Mouse (Mus musculus) liver, postnatal 0 days (tissue): ENCODE data around the gene Wipf3. TPM values are rescaled to one million over a fixed set of nuclear protein-coding genes. Genes with fewer than 3 reads are reported as not detected.

Experiments
- ATAC-seq: fragments of 200-750 bp; cut with Nextera tagmentation; 2 replicates; pipeline ENCODE4 v1.8.0; 2017; ENCODE audit warnings: mild to moderate bottlenecking, moderate library complexity
- DNase-seq: peaks from one replicate; pipeline ENCODE4 v3.0.0-alpha.2; 2016
- H3K27ac ChIP-seq: fragments of 300-500 bp; sonication (generic); 2 replicates; pipeline ENCODE4 v1.5.1; 2014; ENCODE audit warnings: antibody characterized with exemption, moderate library complexity, mild to moderate bottlenecking, low read depth
- H3K27me3 ChIP-seq: fragments of 300-500 bp; sonication (generic); 2 replicates; pipeline ENCODE4 v1.6.1; 2014; ENCODE audit warnings: low read length, control low read depth, mixed read lengths; ENCODE audit not compliant: insufficient read depth
- H3K36me3 ChIP-seq: fragments of 300-500 bp; sonication (generic); replicated peaks from 2 replicates; pipeline ENCODE4 v1.6.1; 2014; ENCODE audit warnings: mild to moderate bottlenecking, control low read depth, low read length, moderate library complexity, mixed read lengths; ENCODE audit not compliant: insufficient read depth
- H3K4me1 ChIP-seq: fragments of 300-500 bp; sonication (generic); 2 replicates; pipeline ENCODE4 v1.6.1; 2014; ENCODE audit warnings: antibody characterized with exemption, mild to moderate bottlenecking, control low read depth; ENCODE audit not compliant: insufficient read depth
- H3K4me2 ChIP-seq: fragments of 300-500 bp; sonication (generic); 2 replicates; pipeline ENCODE4 v1.6.1; 2014; ENCODE audit warnings: low read depth, mild to moderate bottlenecking, low read length, moderate library complexity, mixed read lengths
- H3K4me3 ChIP-seq: fragments of 300-500 bp; sonication (generic); 2 replicates; pipeline ENCODE4 v1.5.1; 2014; ENCODE audit warnings: low read depth, low read length
- H3K9ac ChIP-seq: fragments of 300-500 bp; sonication (generic); replicated peaks from 2 replicates; pipeline ENCODE4 v1.6.1; 2014; ENCODE audit warnings: mild to moderate bottlenecking, moderate library complexity
- H3K9me3 ChIP-seq: fragments of 300-500 bp; sonication (generic); 2 replicates; pipeline ENCODE4 v1.6.1; 2016; ENCODE audit warnings: mild to moderate bottlenecking, control low read depth, low read length, mixed read lengths
- CTCF ChIP-seq: sonication (generic); IDR thresholded peaks from 2 replicates; pipeline ENCODE4 v1.5.1; 2016; ENCODE audit warnings: antibody characterized with exemption, low read depth
- EP300 ChIP-seq: IDR thresholded peaks from 2 replicates; pipeline ENCODE4 v1.6.1; 2016; ENCODE audit warnings: antibody characterized with exemption, low read depth, mild to moderate bottlenecking
- WGBS: fragments of 180-500 bp; shearing (Covaris S2); extraction: QIAGEN DNeasy Blood & Tissue Kit; methylation state at CpG from one replicate; pipeline ENCODE4 v1.1.7; 2014; ENCODE audit not compliant: insufficient replicate concordance; 5-methylcytosine and 5-hydroxymethylcytosine counted together
- polyA plus RNA-seq: library from polyadenylated mRNA; unstranded; fragments of >200 nt; fragmentation: Nextera tagmentation; extraction: Ambion mirVana; gene quantifications from 2 replicates; pipeline ENCODE4 v1.2.1, GENCODE M21; 2015

Wipf3 gene
- polyA plus RNA-seq, 1 experiment from 2014 or later = 0.34 TPM

DNA sequence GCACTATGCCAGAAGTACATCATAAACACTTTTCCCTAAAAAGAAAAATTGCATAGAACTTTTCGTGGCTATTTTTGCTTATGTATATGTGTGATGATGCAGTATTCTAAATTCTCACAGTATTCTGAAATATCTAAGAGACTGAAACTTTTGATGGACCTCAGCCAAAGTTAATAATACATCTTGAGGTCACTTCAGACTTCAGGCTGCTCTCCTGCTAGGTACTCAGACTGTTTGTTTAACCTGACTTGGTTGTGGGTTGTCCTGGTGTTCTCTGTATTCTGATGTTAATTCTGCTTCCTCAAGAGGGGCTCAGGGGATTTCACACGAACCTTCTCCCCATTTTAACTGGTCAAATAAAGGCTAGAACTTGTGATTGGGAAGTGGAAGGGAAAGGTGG, 24.5 kb upstream of the Wipf3 start:
- WGBS = 44% methylated on average over 2 of the region's 2 CpGs
- no peak for DNase-seq
- H3K9me3 ChIP-seq = no peaks in the 10 kb centered on the region
- H3K27ac ChIP-seq = no peak overlapping the region
- no peaks in the 10 kb centered on the region for H3K36me3 ChIP-seq
- no peak overlapping the region for H3K9ac ChIP-seq
- ATAC-seq = no peak
- TF ChIP-seq CTCF = no peak
- TF ChIP-seq EP300 = no peak
- H3K4me3 ChIP-seq = no peak overlapping the region
- peaks cover 4% of the 10 kb centered on the region; the same call in 1 of the 2 replicates for H3K4me1 ChIP-seq
- no peaks in the 10 kb centered on the region for H3K27me3 ChIP-seq
- no peak overlapping the region for H3K4me2 ChIP-seq

DNA sequence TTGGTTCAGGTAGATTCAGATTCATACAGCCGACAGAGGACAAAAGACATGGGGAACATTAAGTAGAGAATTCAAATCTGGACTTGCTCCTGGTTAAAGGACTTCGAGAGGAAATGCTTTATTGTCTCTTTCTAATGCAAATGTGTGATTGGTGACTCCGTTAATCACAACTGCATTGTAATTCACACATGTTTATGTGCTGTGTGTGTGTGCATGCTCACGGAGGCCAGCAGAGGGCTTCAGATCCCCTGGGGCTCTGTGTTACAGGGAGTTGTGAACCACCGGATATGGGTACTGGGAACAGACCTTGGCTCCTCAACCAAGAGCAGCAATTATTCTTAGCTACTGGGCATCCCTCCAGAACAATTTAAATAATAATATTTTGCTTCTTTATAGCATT, 23.3 kb upstream of the Wipf3 start:
- 79% methylated on average over 5 of the region's 5 CpGs for WGBS
- Histone ChIP-seq H3K9me3 (no peaks in the 10 kb centered on the region), H3K27me3 (no peaks in the 10 kb centered on the region), H3K36me3 (no peaks in the 10 kb centered on the region), H3K27ac (no peak overlapping the region), H3K9ac (no peak overlapping the region), H3K4me1 (peaks cover 4% of the 10 kb centered on the region; the same call in 1 of the 2 replicates), H3K4me3 (no peak overlapping the region), H3K4me2 (no peak overlapping the region)
- no peak for ATAC-seq
- no peak for DNase-seq
- TF ChIP-seq EP300 = no peak
- TF ChIP-seq CTCF = no peak

DNA sequence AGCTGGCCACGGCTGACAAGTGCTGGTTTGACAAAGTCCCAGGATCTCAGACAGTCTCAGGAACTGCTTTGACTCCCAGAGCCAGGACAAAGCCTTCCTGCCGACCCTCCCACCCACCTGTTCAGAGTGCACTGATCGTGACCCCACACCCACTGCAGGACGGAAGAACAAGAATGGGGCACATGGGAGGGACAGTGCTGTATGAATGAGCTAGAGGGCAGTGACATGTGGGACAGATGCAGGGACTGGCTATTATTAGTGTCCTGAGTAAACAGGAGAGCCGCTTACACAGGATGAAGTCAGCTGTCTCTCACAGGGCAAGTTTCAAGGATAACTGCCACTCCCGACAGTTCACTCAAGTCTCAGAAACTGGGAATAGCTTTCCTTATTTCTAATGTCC, 20.1 kb upstream of the Wipf3 start:
- Histone ChIP-seq H3K4me3 (no peak overlapping the region), H3K4me1 (peaks cover 4% of the 10 kb centered on the region; the same call in 1 of the 2 replicates), H3K4me2 (no peak overlapping the region), H3K9ac (no peak overlapping the region), H3K27ac (no peak overlapping the region), H3K36me3 (no peaks in the 10 kb centered on the region), H3K9me3 (no peaks in the 10 kb centered on the region), H3K27me3 (no peaks in the 10 kb centered on the region)
- ATAC-seq = peak; percentile 82
- TF ChIP-seq CTCF (no peak), EP300 (no peak)
- no peak for DNase-seq
- 47% methylated on average over 6 of the region's 6 CpGs for WGBS

DNA sequence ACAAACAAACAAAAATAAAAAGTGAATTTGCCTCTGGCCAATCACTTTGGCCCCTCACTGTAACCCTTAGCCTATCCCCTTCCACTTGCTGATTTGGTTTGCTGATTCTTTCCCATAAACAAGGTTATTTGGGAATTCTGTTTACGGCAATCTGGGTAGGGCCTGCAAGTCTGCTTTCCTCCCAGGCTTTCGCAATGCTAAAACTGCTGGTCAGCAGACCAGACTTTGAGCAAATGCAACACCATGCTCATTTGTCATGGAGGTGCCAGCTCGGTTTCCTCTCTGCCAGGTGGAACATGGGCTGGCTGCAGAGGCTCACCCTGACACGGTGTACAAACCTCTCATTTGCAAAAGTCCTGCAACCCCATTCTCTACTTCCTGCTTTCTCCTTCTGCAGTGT, 19.0 kb upstream of the Wipf3 start:
- Histone ChIP-seq H3K4me2 (no peak overlapping the region), H3K4me1 (peaks cover 4% of the 10 kb centered on the region; the same call in 1 of the 2 replicates), H3K4me3 (no peak overlapping the region), H3K9me3 (no peaks in the 10 kb centered on the region), H3K36me3 (no peaks in the 10 kb centered on the region), H3K27ac (no peak overlapping the region), H3K27me3 (no peaks in the 10 kb centered on the region), H3K9ac (no peak overlapping the region)
- 49% methylated on average over 4 of the region's 4 CpGs for WGBS
- ATAC-seq = no peak
- no peak for DNase-seq
- no peak for TF ChIP-seq EP300
- no peak for TF ChIP-seq CTCF

DNA sequence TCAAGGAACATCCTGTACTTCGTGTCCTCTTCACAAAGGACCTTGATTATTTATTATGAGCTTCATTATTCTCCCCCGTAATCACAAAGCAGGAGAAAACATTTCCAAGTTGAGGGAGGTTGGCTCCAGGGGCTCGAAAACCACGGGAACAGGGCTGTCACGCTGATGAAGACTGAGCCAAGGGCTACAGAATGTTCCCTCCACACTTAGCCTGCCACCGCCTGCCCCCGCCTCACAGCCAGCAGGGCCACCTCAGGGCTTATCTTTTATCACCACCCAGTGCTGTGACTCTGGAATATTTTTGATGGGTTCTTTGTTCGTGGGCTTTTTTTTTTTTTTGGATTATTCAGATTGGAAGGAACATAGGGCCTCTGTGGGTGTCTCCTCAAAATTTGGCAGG, 17.8 kb upstream of the Wipf3 start:
- Histone ChIP-seq H3K4me1 (peaks cover 4% of the 10 kb centered on the region; the same call in 1 of the 2 replicates), H3K4me2 (no peak overlapping the region), H3K9ac (no peak overlapping the region), H3K27me3 (no peaks in the 10 kb centered on the region), H3K36me3 (no peaks in the 10 kb centered on the region), H3K27ac (no peak overlapping the region), H3K9me3 (no peaks in the 10 kb centered on the region), H3K4me3 (no peak overlapping the region)
- WGBS = 62% methylated on average over 8 of the region's 8 CpGs
- no peak for TF ChIP-seq EP300
- TF ChIP-seq CTCF = no peak
- DNase-seq (no peak), ATAC-seq (no peak)

DNA sequence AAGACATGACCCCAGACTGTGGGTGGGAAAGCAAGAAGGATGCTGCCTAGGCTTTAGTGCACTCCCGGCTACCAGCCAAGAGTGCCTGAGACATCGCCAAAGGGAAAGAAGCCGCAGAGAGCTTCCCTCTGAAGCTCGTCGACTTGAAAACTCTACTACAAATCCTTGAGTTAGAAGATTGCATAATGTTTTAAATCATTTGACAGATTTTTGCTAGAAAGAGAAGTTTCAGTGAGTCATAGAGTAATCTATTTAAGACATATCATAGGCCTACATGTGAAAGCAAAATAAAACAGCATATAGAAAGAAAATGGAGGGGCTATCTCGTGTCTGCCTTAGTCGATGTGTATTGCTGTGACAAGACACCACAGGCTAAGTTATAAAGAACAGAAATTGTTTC, 16.5 kb upstream of the Wipf3 start:
- Histone ChIP-seq H3K9ac (no peak overlapping the region), H3K4me3 (no peak overlapping the region), H3K4me2 (no peak overlapping the region), H3K9me3 (no peaks in the 10 kb centered on the region), H3K27ac (no peak overlapping the region), H3K27me3 (no peaks in the 10 kb centered on the region), H3K4me1 (peaks cover 4% of the 10 kb centered on the region; the same call in 1 of the 2 replicates), H3K36me3 (no peaks in the 10 kb centered on the region)
- WGBS = 79% methylated on average over 7 of the region's 7 CpGs
- DNase-seq (no peak), ATAC-seq (no peak)
- no peak for TF ChIP-seq EP300
- TF ChIP-seq CTCF = no peak

DNA sequence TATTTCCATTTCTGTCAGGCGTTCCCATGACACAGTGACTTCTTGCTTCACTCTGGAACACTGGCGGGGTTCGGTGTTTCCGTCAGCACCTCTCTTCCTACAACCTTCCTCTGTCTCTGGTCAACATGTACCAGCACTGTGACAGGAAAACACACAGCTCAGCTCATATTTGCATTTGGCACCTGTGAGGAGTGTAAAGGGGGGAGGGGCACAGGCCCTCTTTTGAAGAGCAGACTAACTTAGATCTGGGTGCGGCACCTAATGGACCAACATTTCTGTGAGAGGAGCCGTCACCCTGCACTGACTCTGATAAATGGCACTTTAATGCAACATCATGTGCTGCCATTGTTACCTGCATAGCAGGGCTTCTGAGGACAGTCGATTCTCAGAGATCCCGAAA, 4.2 kb upstream of the Wipf3 start:
- DNase-seq (no peak), ATAC-seq (no peak)
- 80% methylated on average over 8 of the region's 8 CpGs for whole genome bisulfite sequencing

More for the DNA sequence above, 4.2 kb upstream of the Wipf3 start:
- no peak overlapping the region for H3K27ac ChIP-seq
- no peak overlapping the region for H3K9ac ChIP-seq
- H3K4me2 ChIP-seq = no peak overlapping the region
- H3K4me1 ChIP-seq = peaks cover 3% of the 10 kb centered on the region; the same call in 1 of the 2 replicates
- TF ChIP-seq CTCF (no peak), EP300 (no peak)
- H3K4me3 ChIP-seq = no peak overlapping the region
- no peaks in the 10 kb centered on the region for H3K9me3 ChIP-seq
- H3K36me3 ChIP-seq = no peaks in the 10 kb centered on the region
- peaks cover 8% of the 10 kb centered on the region; the same call in 1 of the 2 replicates for H3K27me3 ChIP-seq
